Mouse (Mus musculus) heart, adult 2 months (tissue): ENCODE results near the gene Kcna6.

ENCODE experiments used
- CTCF ChIP-seq: fragments of 200-600 bp; IDR thresholded peaks from 2 replicates; pipeline ENCODE4 v1.8.1; 2022; ENCODE audit warnings: antibody characterized with exemption, mild to moderate bottlenecking, moderate library complexity
- POLR2A ChIP-seq: fragments of 200-500 bp; IDR thresholded peaks from 2 replicates; pipeline ENCODE4 v1.6.1; 2011; ENCODE audit warnings: mild to moderate bottlenecking, low read depth, low read length, control low read depth; ENCODE audit not compliant: insufficient read depth

- TF ChIP-seq CTCF (no peak), POLR2A (no peak)
Measured at GRCm38 (mm10) chr6:126770146-126770731, 29.8 kb upstream of the Kcna6 start.
